Mouse (Mus musculus) lung, postnatal 0 days (tissue): ENCODE results near the gene Klhdc10.

Experiments
- CTCF ChIP-seq: IDR thresholded peaks from 2 replicates; pipeline ENCODE4 v1.5.1; 2016; ENCODE audit warnings: antibody characterized with exemption, mild to moderate bottlenecking
- EP300 ChIP-seq: IDR thresholded peaks from 2 replicates; pipeline ENCODE4 v1.6.1; 2016; ENCODE audit warnings: antibody characterized with exemption, mild to moderate bottlenecking, control low read depth

DNA sequence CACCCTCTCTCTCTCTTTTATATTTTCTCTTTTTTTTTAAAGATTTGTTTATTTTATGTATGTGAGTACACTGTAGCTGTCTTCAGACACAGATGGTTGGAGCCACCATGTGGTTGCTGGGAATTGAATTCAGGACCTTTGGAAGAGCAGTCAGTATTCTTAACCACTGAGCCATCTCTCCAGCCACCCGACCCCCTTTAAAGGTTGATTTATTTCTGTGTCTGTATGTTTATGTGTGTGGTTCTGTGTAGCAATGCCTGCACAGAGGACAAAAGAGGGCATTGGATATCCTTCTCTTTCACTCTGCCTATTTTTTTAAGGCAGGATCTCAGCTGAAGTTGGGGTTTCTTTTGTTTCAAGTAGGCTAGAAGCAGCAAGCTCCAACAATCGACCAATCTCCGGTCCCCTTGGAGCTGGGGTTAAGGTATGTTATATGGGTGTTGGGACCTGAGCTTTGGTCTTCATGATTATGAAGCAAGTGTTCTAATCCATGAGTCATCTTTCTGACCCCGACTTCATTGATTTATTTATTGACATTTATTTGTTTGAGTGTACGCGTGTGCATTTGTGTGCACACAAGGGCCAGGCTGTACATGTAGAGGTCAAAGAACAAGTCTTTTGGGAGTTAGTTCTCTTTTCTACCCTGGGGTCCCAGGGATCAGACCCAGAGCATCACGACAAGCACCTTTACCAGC lies 7.9 kb downstream of the Klhdc10 start:
- TF ChIP-seq CTCF (no peak), EP300 (no peak)
